Mouse (Mus musculus) brain, embryonic 14.5 days (tissue): ENCODE measurements around the gene Mroh3.

Source experiments
- CTCF ChIP-seq: fragments of 200-500 bp; IDR thresholded peaks from 2 replicates; pipeline ENCODE4 v1.5.1; 2012; ENCODE audit warnings: inconsistent platforms, mild to moderate bottlenecking, moderate library complexity, borderline replicate concordance; ENCODE audit not compliant: insufficient read depth, insufficient read length; ENCODE audit errors: extremely low read depth
- POLR2A ChIP-seq: fragments of 200-500 bp; IDR thresholded peaks from 2 replicates; pipeline ENCODE4 v1.6.1; 2012; ENCODE audit warnings: mild to moderate bottlenecking, inconsistent platforms, borderline replicate concordance; ENCODE audit not compliant: poor library complexity, insufficient read depth, insufficient read length, severe bottlenecking; ENCODE audit errors: extremely low read depth

- TF ChIP-seq CTCF (peak; percentile 81), POLR2A (no peak)
Observed at GRCm38 (mm10) chr1:136175183-136175582, 37.4 kb downstream of the Mroh3 start.
